Mouse (Mus musculus): ENCODE measurements around the gene Rps6ka1. TPM values are rescaled to one million over a fixed set of nuclear protein-coding genes. Genes with fewer than 3 reads are reported as not detected.

The Rps6ka1 gene
- total RNA-seq, 1 experiment from 2014 or later: 80.0 TPM

Other genes with a start within 250 kb of the Rps6ka1 start
- 13.6 and 14.5 TPM in 2 replicates for gene Zdhhc18, start 237.6 kb downstream of the Rps6ka1 start, total RNA-seq (2017)
- 7.7 and 11.4 TPM in 2 replicates for gene Pigv, start 215.2 kb downstream of the Rps6ka1 start, total RNA-seq (2017)
- gene Arid1a, start 131.0 kb downstream of the Rps6ka1 start, total RNA-seq (2017): 41.5 and 67.0 TPM in 2 replicates
- 497 and 549 TPM in 2 replicates for gene Hmgn2, start 80.9 kb upstream of the Rps6ka1 start, total RNA-seq (2017)
- 13.2 and 21.0 TPM in 2 replicates for gene Dhdds, start 113.1 kb upstream of the Rps6ka1 start, total RNA-seq (2017)
- 0.18 TPM in 1 of 2 replicates, not detected in the other for gene Lin28a, start 131.0 kb upstream of the Rps6ka1 start, total RNA-seq (2017)
- gene Zfp683, start 166.0 kb upstream of the Rps6ka1 start, total RNA-seq (2017): not detected in 2 replicates
- not detected in 2 replicates for gene Crybg2, start 173.0 kb upstream of the Rps6ka1 start, total RNA-seq (2017)
- gene Cd52, start 207.3 kb upstream of the Rps6ka1 start, total RNA-seq (2017): 215 and 234 TPM in 2 replicates
- gene Ubxn11, start 214.8 kb upstream of the Rps6ka1 start, total RNA-seq (2017): 10.6 and 13.3 TPM in 2 replicates
- 165 and 201 TPM in 2 replicates for gene Sh3bgrl3, start 241.0 kb upstream of the Rps6ka1 start, total RNA-seq (2017)